Mouse (Mus musculus) lung, postnatal 0 days (tissue): Measurements from ENCODE around the gene Nat14.

Source experiments
- CTCF ChIP-seq: IDR thresholded peaks from 2 replicates; pipeline ENCODE4 v1.5.1; 2016; ENCODE audit warnings: antibody characterized with exemption, mild to moderate bottlenecking
- EP300 ChIP-seq: IDR thresholded peaks from 2 replicates; pipeline ENCODE4 v1.6.1; 2016; ENCODE audit warnings: antibody characterized with exemption, mild to moderate bottlenecking, control low read depth

DNA sequence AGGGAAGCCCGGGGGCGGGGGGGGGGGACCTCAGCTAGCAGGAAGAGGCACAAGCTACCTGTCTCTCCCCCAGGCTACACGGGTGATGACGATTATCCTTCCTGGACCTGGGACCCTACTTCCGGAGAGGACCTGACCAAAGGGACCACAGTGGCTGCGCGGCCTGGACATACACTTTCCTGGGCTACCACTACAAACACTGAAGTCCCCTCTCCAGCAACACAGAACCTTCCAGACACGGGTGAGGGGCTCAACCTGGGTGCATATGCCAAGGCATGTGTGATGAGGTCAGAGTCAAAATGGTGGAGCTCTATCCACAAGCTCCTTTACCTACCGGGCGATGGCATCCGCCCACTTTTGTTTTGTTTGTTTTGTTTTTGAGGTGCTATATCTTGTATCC is 15.6 kb downstream of the Nat14 start:
- TF ChIP-seq CTCF: no peak
- TF ChIP-seq EP300: no peak
